Mouse (Mus musculus): ENCODE measurements at regions not wholly inside any gene's neighbourhood (a gene's known extent, or its start where the extent isn't known, plus 50 kb on each side); places are given as distances from the start of the nearest gene placed in this dataset.

DNA sequence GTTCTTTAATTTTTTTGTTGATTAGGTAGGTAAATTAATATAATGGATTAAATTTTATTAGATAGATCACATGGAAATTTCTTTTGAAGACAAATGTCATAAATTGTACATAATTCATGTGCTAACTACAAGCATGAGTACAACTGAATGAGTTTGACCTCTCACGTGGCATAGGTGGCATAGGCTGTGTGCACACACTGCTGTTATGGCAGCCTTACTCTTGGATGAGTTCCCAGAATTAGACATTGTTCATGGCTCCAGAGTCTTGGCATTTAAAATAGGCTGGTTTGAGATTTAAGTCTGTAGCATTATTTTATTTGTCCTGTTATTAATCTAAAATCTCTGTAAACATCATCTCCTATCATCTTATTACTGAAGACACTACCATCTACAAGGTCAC is 115.2 kb upstream of the Fsip2 start:
- H3K27me3 ChIP-seq: no peaks in the 10 kb centered on the region
- no peak overlapping the region for H3K9ac ChIP-seq
- no peaks in the 10 kb centered on the region for H3K36me3 ChIP-seq (ENCODE audit: poor library complexity, severe bottlenecking)
- H3K4me1 ChIP-seq: no peaks in the 10 kb centered on the region
- ATAC-seq: no peak
- 58% methylated on average over 1 of the region's 1 CpGs for WGBS
- no peak overlapping the region for H3K27ac ChIP-seq
- no peak overlapping the region for H3K4me3 ChIP-seq
- no peaks in the 10 kb centered on the region for H3K9me3 ChIP-seq (replicated peaks)
- H3K4me2 ChIP-seq: no peak overlapping the region

DNA sequence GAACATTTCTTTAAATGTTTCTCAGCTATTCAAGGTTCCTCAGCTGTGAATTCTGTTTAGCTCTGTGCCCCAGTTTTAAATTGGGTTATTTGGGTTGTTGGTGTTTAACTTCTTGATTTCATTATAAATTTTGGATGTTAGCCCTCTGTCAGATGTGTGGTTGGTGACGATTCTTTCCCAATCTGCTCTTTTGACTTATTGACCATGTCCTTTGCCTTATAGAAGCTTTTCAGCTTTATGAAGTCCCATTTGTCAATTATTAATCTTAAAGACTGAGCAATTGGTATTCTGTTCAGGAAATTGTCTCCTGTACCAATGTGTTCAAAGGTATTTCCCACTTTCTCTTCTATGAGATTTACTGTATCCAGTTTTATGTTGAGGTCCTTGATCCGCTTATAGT is 103.6 kb upstream of the Fsip2 start:
- no peaks in the 10 kb centered on the region for H3K9me3 ChIP-seq (replicated peaks)
- no peaks in the 10 kb centered on the region for H3K27me3 ChIP-seq
- H3K4me1 ChIP-seq: no peaks in the 10 kb centered on the region
- H3K9ac ChIP-seq: no peak overlapping the region
- no peak overlapping the region for H3K4me3 ChIP-seq
- no peaks in the 10 kb centered on the region for H3K36me3 ChIP-seq (ENCODE audit: poor library complexity, severe bottlenecking)
- H3K4me2 ChIP-seq: no peak overlapping the region
- H3K27ac ChIP-seq: no peak overlapping the region
- WGBS: 93% methylated on average over 2 of the region's 2 CpGs
- ATAC-seq: no peak

GRCm38 (mm10) chr2:82847271-82847670 is 96.2 kb upstream of the Fsip2 start:
- ATAC-seq: peak; percentile 85
- Histone ChIP-seq H3K27me3 (no peaks in the 10 kb centered on the region), H3K9me3 (replicated peaks) (no peaks in the 10 kb centered on the region), H3K27ac (no peak overlapping the region), H3K36me3 (ENCODE audit: poor library complexity, severe bottlenecking) (no peaks in the 10 kb centered on the region), H3K9ac (no peak overlapping the region), H3K4me3 (no peak overlapping the region), H3K4me2 (no peak overlapping the region; the same call in 1 of the 2 replicates), H3K4me1 (peaks cover 12% of the 10 kb centered on the region)
- WGBS: 22% methylated on average over 3 of the region's 3 CpGs

DNA sequence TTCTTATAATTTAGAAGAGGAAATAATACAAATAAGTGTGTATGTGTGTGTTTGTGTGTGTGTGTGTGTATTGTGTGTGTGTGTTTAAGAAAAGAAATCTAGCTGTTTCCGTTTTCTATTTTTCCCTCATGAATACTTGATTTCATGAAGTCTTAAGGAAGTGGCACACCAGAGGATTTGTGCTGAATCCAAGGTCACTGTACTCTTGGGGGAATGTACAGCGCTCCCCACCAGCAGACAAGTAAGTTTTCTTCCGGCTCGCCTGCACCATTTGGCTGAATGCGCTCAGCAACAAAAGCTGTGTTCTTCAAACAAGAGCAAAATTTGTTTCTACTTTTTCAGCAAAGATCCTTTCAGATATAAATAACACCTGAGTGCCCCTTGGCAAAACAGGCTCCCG is 95.7 kb upstream of the Fsip2 start:
- Histone ChIP-seq H3K36me3 (ENCODE audit: poor library complexity, severe bottlenecking) (no peaks in the 10 kb centered on the region), H3K9me3 (replicated peaks) (no peaks in the 10 kb centered on the region), H3K4me3 (no peak overlapping the region), H3K4me2 (peak overlapping the region; percentile 6), H3K4me1 (peaks cover 12% of the 10 kb centered on the region), H3K27me3 (no peaks in the 10 kb centered on the region), H3K27ac (no peak overlapping the region), H3K9ac (no peak overlapping the region)
- ATAC-seq: peak; percentile 61
- WGBS: 32% methylated on average over 6 of the region's 6 CpGs

Data from forebrain, embryonic 13.5 days (tissue).